Mouse (Mus musculus) macrophage (primary cell): ENCODE measurements around the gene Nudt22. TPM values are rescaled to one million over a fixed set of nuclear protein-coding genes. Genes with fewer than 3 reads are reported as not detected.
A peak's percentile ranks its signal among the peaks of the same experiment; 100 is the strongest.
"Not testable (repeated sequence)": the region's sequence is repeated elsewhere in the genome, so short reads cannot be mapped to it uniquely, and the experiment has no call there.

ENCODE experiments used
- H3K27ac ChIP-seq: fragments of 350-480 bp; formaldehyde crosslinking; 2 replicates; pipeline ENCODE4 v1.9.0; 2021
- H3K36me3 ChIP-seq: fragments of 350-480 bp; formaldehyde crosslinking; 2 replicates; pipeline ENCODE4 v1.9.0; 2021; ENCODE audit errors: inconsistent target
- H3K4me3 ChIP-seq: fragments of 350-480 bp; formaldehyde crosslinking; 2 replicates; pipeline ENCODE4 v1.9.0; 2021; ENCODE audit errors: inconsistent target
- H3K79me2 ChIP-seq: fragments of 350-480 bp; formaldehyde crosslinking; 2 replicates; pipeline ENCODE4 v1.9.0; 2021; ENCODE audit errors: inconsistent target
- WGBS: methylation state at CpG from one replicate; pipeline ENCODE4 v1.1.7; 2026; ENCODE audit warnings: inconsistent platforms; ENCODE audit not compliant: missing documents; 5-methylcytosine and 5-hydroxymethylcytosine counted together
- polyA plus RNA-seq: library from polyadenylated mRNA; stranded (reverse); fragments of 250-400 nt; gene quantifications from 3 replicates; pipeline ENCODE4 v1.2.4, GENCODE M21; 2018; ENCODE audit warnings: inconsistent platforms

The Nudt22 gene
- polyA plus RNA-seq, 1 experiment from 2014 or later, result 4.5 TPM

DNA sequence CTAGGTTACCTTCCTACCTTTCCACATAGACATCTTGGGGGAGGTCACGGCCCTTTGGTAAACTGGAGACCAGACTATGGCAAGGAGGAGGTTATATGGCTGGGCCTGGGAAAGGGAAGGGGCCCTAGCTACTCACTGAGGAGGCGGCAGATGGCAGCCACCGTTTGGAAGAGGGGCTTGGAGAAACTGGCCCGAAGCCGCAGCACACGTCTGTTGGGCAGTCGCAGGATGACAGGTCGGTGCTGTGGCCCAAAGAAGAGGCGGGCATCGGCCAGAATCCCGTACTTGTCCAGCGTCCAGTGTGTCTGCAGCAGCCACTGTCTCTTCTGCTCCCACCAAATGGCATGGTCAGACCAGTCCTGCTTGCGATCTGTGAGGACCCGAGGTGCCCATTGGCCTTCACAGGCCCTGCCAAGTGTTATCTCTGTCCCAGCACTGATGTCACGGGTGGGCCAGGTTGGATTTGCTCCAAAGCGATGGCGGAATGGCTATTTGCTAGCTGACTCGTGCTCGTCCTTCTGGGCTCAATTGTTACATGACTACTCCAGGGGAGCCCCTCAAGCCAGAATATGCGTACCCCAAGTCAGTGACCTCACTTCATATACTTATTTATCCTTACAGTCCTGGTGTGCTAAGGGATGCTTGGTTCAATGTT lies 18.7 kb upstream of the Nudt22 start:
- WGBS, result 94% methylated on average over 20 of the region's 20 CpGs
- Histone ChIP-seq H3K36me3 (peaks cover 51% of the 10 kb centered on the region), H3K4me3 (no peak overlapping the region), H3K27ac (no peak overlapping the region), H3K79me2 (peaks cover 83% of the 10 kb centered on the region)

DNA sequence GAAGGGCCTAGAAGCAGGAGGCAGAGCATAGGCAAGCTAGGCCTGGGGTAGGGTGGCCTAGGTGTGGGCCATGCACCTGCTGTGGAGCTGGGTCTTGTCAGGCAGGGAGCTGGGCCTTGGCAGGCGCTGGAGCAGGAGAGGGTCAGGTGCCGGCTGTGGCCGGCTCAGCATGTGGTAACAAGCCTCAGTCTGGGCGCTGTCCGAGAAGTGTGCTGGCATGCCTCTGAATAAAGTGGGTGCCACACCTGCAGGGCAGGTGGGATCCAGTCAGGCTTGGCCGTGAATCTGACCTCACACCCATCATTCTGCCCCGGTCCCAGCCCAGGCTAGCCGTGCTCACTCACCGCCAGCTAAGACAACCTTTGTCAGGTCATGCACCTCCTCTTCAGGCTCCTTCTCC lies 18.1 kb upstream of the Nudt22 start:
- whole genome bisulfite sequencing, result 97% methylated on average over 9 of the region's 9 CpGs
- H3K27ac ChIP-seq, result no peak overlapping the region
- H3K79me2 ChIP-seq, result peaks cover 83% of the 10 kb centered on the region
- peaks cover 54% of the 10 kb centered on the region for H3K36me3 ChIP-seq
- H3K4me3 ChIP-seq, result no peak overlapping the region

DNA sequence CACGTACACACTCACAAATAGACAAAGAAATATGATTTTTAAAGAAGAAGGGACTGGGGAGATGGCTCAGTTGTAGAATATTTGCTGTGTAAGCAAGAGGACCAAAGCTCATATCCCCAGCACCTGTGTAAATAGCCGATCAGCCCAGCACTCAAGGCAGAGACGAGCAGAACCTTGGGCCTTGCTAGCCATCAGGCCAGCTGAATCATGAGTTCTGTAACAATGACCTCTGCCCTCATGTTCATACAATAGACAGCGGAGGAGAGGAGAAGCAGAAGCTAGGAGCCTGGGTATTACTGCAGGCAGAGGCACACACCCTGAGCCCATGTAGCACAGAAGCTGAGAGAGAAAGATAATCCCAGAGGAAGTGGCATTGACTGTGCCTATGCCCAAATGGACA lies 16.5 kb upstream of the Nudt22 start:
- Histone ChIP-seq H3K27ac (no peak overlapping the region), H3K79me2 (peaks cover 85% of the 10 kb centered on the region), H3K36me3 (peaks cover 59% of the 10 kb centered on the region), H3K4me3 (no peak overlapping the region)
- WGBS, result 94% methylated on average over 4 of the region's 4 CpGs

DNA sequence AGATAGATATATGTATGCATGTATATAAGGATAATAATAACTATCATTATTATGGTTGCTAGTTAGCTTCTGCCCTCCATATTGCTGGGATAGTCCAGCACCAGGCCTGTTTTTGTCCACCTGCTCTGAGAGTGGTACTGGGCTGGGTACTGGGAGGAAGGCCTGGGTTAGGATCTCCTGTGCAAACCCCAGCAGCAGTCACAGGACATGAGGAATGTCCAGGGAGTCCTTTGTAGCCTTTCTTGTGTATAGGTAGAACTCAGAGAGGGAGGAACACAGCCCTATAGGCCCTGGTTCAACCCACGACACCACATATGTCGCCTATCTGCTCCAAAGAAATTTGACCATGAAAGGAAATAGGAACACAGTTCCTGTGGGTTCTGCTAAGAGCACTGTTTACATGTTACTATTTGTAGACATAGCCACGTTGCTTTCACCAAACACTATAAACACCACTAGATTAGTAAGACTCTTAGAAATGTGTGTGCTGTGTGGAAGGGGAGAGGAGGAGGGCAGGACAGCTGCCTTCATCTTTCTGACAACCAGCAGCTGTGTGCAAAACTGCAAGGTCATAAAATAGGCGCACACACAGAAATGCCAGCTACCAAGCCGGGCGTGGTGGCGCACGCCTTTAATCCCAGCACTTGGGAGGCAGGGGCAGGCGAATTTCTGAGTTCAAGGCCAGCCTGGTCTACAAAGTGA lies 11.1 kb upstream of the Nudt22 start:
- Histone ChIP-seq H3K79me2 (peaks cover 46% of the 10 kb centered on the region; the same call in 1 of the 2 replicates), H3K4me3 (no peak overlapping the region), H3K27ac (no peak overlapping the region), H3K36me3 (peaks cover 56% of the 10 kb centered on the region)
- 91% methylated on average over 3 of the region's 9 CpGs for WGBS

DNA sequence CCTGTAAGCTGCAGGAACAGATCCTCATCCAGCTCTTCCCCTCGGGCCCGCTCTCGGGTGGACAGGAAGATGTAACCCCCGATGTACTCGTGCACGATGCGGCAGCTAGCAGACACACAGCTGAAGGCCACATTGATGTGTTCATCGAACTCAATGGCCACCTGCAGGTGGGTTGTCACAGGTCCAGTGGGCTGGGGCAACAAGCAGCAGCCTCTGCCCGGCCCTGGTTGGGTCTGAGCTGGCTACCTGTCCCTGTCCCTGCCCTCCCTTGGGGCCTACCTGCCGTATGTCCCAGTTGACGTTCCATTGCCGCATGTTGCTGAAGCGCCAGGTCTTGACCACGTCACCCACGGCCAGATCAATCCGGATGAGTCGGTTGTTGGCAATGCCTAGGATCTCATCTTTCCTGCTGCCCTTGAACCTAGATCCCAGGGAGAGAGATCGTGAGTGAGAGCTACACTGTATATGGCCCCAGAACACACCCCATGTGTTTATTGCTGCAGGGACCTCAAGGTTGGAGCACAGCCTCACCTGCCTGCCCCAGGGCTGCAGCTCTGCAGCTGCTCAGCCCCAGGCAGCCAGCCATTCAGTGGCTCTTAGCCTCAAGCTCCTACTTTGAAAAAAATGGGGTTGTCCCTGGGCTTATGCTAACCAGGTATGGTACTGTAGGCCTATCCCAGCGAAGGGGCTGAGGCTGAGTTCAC lies 3.6 kb upstream of the Nudt22 start:
- H3K4me3 ChIP-seq, result no peak overlapping the region
- H3K27ac ChIP-seq, result no peak overlapping the region
- WGBS, result 91% methylated on average over 19 of the region's 19 CpGs
- H3K36me3 ChIP-seq, result peaks cover 62% of the 10 kb centered on the region
- peaks cover 2% of the 10 kb centered on the region; the same call in 1 of the 2 replicates for H3K79me2 ChIP-seq

DNA sequence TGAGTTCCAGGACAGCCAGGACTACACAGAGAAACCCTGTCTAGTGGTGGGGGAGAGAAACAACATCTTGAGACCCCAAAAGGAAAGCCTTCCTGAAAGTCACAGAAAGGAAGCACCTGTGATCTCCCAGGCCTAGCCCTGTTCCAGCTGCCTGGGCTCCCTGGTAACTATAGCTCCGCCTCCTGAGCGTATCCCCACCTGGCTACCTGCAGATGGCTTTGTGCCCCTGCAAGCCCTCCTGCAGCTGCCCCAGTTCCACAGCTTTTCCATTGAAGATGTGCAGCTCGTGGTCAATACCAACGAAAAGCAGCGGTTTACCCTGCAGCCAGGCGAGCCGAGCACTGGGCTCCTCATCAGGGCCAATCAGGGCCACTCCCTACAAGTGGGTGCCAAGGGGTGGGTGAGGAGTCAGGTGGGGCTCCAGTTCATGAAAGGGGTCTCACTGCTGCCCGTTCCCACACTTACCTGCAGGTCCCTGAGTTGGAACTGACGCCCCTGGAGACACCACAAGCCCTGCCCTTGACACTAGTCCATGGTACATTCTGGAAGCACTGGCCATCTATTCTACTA lies 1.9 kb upstream of the Nudt22 start:
- peaks cover 46% of the 10 kb centered on the region for H3K36me3 ChIP-seq
- no peak overlapping the region for H3K27ac ChIP-seq
- 89% methylated on average over 9 of the region's 9 CpGs for WGBS

DNA sequence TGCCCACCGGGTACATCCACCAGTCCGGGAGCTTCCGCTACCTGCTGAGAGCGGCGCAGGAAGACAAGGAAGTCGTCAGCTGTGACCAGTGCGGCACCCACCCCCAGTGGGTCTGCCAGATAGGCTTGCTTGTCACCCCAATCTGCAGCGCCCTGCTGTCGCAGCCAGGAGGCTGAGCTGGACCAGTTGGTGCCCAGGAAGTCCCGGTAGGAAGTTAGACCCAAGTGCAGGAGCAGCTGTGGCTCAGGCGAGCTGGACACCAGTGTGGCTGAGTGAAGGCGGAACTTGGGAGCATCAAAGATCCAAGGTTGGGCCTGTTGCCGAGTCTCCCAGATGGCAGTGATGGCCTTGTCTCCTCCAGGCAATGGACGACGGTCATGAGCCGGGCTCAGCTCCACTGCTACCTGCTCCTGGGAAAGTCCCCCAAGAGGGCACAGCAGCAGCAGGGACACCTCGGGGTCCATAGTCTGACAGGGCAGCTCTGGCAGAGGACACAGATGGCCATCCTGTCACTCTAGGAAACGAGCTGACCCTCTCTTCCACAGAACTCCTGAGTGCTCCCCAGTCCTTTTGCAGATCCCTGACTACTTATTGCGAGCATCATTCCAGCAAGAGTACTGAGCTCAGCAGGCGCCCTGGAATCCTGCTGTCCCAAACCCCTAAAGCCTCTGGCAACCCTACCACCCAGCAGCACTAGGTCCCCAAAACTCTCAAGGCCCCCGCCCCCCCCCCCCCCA lies 494 bp downstream of the Nudt22 start:
- Histone ChIP-seq H3K79me2 (no peaks in the 10 kb centered on the region), H3K27ac (no peak overlapping the region), H3K36me3 (peaks cover 23% of the 10 kb centered on the region), H3K4me3 (peak overlapping the region; percentile 51)
- WGBS, result 48% methylated on average over 21 of the region's 21 CpGs

More for the DNA sequence above, 1.9 kb upstream of the Nudt22 start:
- H3K79me2 ChIP-seq, result no peaks in the 10 kb centered on the region
- H3K4me3 ChIP-seq, result no peak overlapping the region

DNA sequence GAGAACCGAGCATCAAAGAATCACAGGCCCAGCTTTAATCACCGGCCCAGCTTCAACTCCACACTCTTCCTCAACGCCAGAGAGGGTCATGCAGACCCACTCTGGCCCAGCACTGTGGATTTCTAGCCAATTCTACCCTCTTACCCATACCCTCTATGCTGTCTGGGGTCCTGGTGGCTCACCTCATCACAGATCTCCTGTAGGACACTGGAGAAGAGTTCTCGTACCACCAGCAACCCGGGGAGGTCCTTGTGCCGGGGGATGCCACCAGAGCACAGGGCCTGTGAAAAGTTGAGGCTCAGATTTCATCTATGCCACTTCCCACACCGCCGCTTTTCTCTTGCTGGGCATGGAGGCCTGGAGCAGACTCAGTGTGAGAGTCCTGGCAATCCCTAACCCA lies 1.4 kb downstream of the Nudt22 start:
- WGBS, result 88% methylated on average over 8 of the region's 8 CpGs
- H3K36me3 ChIP-seq, result peaks cover 14% of the 10 kb centered on the region
- no peak overlapping the region for H3K27ac ChIP-seq
- H3K79me2 ChIP-seq, result no peaks in the 10 kb centered on the region
- H3K4me3 ChIP-seq, result no peak overlapping the region

DNA sequence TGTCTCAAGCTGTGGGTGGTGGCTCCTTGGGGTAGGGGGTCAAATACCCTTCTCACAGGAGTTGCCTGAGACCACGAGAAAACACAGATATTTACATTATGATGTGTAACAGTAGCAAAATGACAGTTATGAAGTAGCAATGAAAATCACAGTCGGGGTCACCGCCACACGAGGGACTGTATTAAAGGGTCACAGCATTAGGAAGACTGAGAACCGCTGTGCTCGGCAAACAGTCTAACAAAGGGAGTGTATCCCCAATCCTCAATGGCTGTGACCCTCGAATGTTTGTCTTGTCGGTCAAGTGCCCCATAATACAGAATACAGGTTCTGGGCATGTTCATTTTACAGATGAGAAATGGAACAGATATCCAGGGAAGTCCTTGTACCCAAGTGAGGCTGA lies 1.9 kb downstream of the Nudt22 start:
- Histone ChIP-seq H3K79me2 (no peaks in the 10 kb centered on the region), H3K4me3 (no peak overlapping the region), H3K27ac (no peak overlapping the region), H3K36me3 (peaks cover 9% of the 10 kb centered on the region)
- 94% methylated on average over 8 of the region's 8 CpGs for WGBS

DNA sequence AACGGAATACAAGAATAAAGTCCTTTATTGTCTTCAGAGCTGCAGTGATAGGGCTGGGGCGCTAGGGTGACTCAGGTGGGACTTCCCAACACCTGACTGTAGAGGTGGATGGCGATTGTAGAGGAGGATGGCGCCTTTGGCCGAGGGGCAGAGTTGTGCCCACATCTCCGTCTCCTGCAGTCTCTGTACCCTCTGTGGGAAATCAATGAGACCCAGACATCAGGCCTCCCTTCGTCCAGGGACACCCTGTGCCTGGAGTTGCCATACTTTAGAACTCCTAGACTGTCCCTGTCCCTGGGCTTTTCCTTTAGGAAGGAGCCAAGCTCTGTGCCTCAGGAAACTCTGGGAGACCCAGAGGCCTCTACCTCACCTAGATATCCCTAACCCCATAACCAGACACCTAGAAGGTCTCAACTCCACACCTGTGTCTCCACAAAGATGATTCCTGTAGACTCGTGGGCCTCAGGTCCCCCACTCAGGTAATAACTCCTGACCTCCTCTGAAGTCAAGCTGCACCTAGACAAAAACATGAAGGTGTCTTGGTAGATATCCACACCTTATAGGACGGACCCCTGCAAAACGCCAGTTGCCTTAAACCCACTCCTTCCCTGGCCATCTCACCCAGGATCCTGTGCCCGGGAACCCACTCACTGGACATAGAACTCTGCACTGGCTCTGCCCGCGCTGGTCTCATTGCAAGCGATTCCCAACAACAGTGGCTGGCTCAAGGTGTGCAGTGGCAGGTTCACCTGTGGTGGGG lies 2.7 kb downstream of the Nudt22 start:
- 0 out of 2 replicates have a peak, but pooled peaks cover under 1% of the 10 kb centered on the region for H3K36me3 ChIP-seq
- H3K4me3 ChIP-seq, result peak overlapping the region; percentile 71
- H3K79me2 ChIP-seq, result no peaks in the 10 kb centered on the region
- 71% methylated on average over 14 of the region's 14 CpGs for WGBS
- H3K27ac ChIP-seq, result peak overlapping the region; percentile 22

DNA sequence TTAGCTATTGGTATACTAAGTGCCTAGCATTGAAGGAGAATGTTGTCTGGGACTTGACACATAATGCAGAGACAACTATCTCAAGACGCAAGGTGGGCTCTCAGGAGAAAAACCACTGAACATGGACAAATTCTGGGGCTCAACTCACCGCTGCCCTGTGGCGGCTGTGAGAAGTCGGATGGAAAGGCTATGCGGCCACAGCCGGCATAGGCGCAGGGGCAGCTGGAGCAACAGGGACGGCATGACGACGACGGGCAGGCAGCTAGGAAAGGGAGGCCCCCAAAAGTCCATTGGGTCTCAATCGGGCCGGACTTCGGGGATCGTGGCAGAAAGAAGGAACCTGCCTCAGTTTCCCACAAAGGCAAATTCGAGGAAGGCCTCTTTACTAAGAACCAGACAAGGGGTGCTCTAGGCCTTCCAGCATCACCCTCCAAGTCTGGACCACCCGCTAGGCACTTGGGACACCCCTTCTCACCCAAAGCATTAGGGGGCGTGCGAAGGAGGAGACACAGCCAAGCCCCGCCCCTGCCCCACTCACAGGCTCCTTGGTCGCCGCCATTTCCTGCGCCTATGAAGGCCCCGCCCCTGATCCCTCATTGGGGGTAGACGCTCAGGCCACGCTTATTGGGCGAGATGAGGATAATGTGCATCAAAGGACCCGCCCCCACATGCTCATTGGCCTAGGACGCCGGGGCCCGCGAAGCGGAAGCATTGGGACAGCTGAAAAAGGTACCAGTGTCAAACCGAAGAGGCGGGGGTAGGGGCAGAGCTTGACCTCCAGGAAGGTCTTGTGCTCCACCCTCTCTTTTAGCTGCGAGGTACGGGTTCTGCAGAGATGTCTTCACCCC lies 3.7 kb downstream of the Nudt22 start, which contains the start of gene Dnajc4:
Gene Dnajc4 (minus strand): TSS at position 562 of the 848 bp plus-strand sequence.
- peak within 1 kb of the TSS; percentile 36 for H3K27ac ChIP-seq
- WGBS, result under 1% methylated on average over 37 of the region's 37 CpGs
- no peaks in the 10 kb centered on the region for H3K79me2 ChIP-seq
- H3K36me3 ChIP-seq, result no peaks in the 10 kb centered on the region
- H3K4me3 ChIP-seq, result peak within 1 kb of the TSS; percentile 71

DNA sequence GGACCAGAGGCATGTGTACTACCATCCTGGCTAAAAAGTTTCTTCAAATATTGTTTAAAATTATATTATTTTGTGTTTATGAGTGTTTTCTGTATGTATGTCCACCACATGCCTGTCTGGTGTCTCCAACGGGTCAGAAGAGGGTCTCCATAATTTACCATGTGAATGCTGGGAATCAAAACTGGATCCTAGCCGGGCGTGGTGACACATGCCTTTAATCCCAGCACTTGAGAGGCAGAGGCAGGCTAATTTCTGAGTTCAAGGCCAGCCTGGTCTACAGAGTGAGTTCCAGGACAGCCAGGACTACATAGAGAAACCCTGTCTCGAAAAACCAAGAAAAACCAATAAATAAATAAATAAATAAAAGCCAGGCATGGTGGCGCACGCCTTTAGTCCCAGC lies 4.8 kb downstream of the Nudt22 start:
- H3K36me3 ChIP-seq, H3K27ac ChIP-seq, H3K4me3 ChIP-seq, H3K79me2 ChIP-seq: not testable (repeated sequence)
- 97% methylated on average over 6 of the region's 6 CpGs for WGBS

DNA sequence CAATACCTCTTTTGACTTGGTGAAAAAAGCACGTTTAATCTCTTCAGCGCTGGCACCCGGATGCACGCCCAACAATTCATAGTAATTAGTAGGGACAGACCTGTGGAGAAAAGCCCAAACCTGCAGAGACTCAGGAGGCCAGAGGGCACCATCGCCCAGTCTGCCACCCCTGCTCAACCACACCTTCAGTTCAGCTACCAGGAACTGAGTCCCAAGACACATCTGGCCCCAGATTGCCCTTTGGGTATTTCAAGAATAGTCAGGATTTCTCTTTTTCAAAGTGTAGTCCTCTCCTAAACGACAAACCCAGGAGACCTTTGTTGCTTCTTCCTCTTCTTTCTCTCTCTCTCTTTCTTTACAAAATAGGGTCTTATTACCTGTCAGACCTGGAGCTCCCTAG lies 5.2 kb downstream of the Nudt22 start:
- WGBS, result 92% methylated on average over 6 of the region's 6 CpGs
- Histone ChIP-seq H3K4me3 (no peak overlapping the region), H3K79me2 (peaks cover 13% of the 10 kb centered on the region), H3K27ac (no peak overlapping the region), H3K36me3 (no peaks in the 10 kb centered on the region)
